Mouse (Mus musculus) stomach, embryonic 14.5 days (tissue): ENCODE data around the gene Gm16513. TPM values are rescaled to one million over a fixed set of nuclear protein-coding genes. Genes with fewer than 3 reads are reported as not detected.
"Not testable (repeated sequence)": the region's sequence is repeated elsewhere in the genome, so short reads cannot be mapped to it uniquely, and the experiment has no call there.

Experiments used
- ATAC-seq: fragments of 200-750 bp; cut with Nextera tagmentation; 2 replicates; pipeline ENCODE4 v1.8.0; 2017; ENCODE audit warnings: low read depth, moderate TSS enrichment; ENCODE audit not compliant: insufficient number of reproducible peaks, insufficient read depth, low FRiP score
- H3K27ac ChIP-seq: fragments of 300-500 bp; sonication (generic); 2 replicates; pipeline ENCODE4 v1.5.1; 2014; ENCODE audit warnings: mild to moderate bottlenecking, low read length, moderate library complexity, mixed read lengths
- H3K27me3 ChIP-seq: fragments of 300-500 bp; sonication (generic); 2 replicates; pipeline ENCODE4 v1.6.1; 2014; ENCODE audit warnings: low read length, control low read depth, mixed read lengths; ENCODE audit not compliant: control insufficient read depth, insufficient read depth
- H3K36me3 ChIP-seq: fragments of 300-500 bp; sonication (generic); 2 replicates; pipeline ENCODE4 v1.6.1; 2014; ENCODE audit warnings: mild to moderate bottlenecking, control low read depth, low read length, moderate library complexity, mixed read lengths; ENCODE audit not compliant: control insufficient read depth, insufficient read depth
- H3K4me1 ChIP-seq: fragments of 300-500 bp; sonication (generic); 2 replicates; pipeline ENCODE4 v1.6.1; 2014; ENCODE audit warnings: low read length, control low read depth, mixed read lengths; ENCODE audit not compliant: control insufficient read depth, insufficient read depth
- H3K4me2 ChIP-seq: fragments of 300-500 bp; sonication (generic); replicated peaks from 2 replicates; pipeline ENCODE4 v1.6.1; 2014; ENCODE audit warnings: low read depth, low read length, control low read depth
- H3K4me3 ChIP-seq: fragments of 300-500 bp; sonication (generic); 2 replicates; pipeline ENCODE4 v1.5.1; 2014; ENCODE audit warnings: low read depth, low read length, control low read depth
- H3K9ac ChIP-seq: fragments of 300-500 bp; sonication (generic); replicated peaks from 2 replicates; pipeline ENCODE4 v1.6.1; 2014; ENCODE audit warnings: low read depth, mild to moderate bottlenecking, control low read depth, low read length, moderate library complexity, mixed read lengths
- H3K9me3 ChIP-seq: fragments of 300-500 bp; sonication (generic); 2 replicates; pipeline ENCODE4 v1.6.1; 2016; ENCODE audit warnings: low read depth, low read length, control low read depth; ENCODE audit not compliant: control insufficient read depth
- WGBS: fragments of 180-500 bp; shearing (Covaris S2); extraction: QIAGEN DNeasy Blood & Tissue Kit; methylation state at CpG from one replicate; pipeline ENCODE4 v1.1.7; 2014; 5-methylcytosine and 5-hydroxymethylcytosine counted together
- polyA plus RNA-seq: library from polyadenylated mRNA; unstranded; fragments of >200 nt; fragmentation: Nextera tagmentation; extraction: Ambion mirVana; gene quantifications from 2 replicates; pipeline ENCODE4 v1.2.1, GENCODE M21; 2014

Gm16513 gene
- polyA plus RNA-seq = not detected in 2 replicates

GRCm38 (mm10) chr5:95182324-95182723 lies at the start of gene Gm16513:
Gene Gm16513 (plus strand): TSS chr5:95182624.
- H3K27me3 ChIP-seq, H3K9me3 ChIP-seq, H3K4me3 ChIP-seq, H3K9ac ChIP-seq, ATAC-seq, H3K4me2 ChIP-seq, H3K27ac ChIP-seq, H3K36me3 ChIP-seq, H3K4me1 ChIP-seq: not testable (repeated sequence)
- WGBS = no CpG with 5 or more reads among the region's 1 CpGs

Other genes with a start within 250 kb of the Gm16513 start
- not detected in 2 replicates for gene Gm6367, start 194.0 kb upstream of the Gm16513 start, polyA plus RNA-seq
- not detected in 2 replicates for gene Gm7942, start 75.7 kb upstream of the Gm16513 start, polyA plus RNA-seq
- not detected in 2 replicates for gene Gm10424, start 90.1 kb downstream of the Gm16513 start, polyA plus RNA-seq
- not detected in 2 replicates for gene Gm3259, start 123.3 kb downstream of the Gm16513 start, polyA plus RNA-seq